Mouse (Mus musculus): ENCODE data around the gene Kif18a. TPM values are rescaled to one million over a fixed set of nuclear protein-coding genes. Genes with fewer than 3 reads are reported as not detected.
A peak's percentile ranks its signal among the peaks of the same experiment; 100 is the strongest.

The Kif18a gene
- polyA plus RNA-seq, 1 experiment from 2014 or later: 46.7 TPM

- H3K9ac ChIP-seq (ENCODE audit: low read length): no peak overlapping the region
- no peaks in the 10 kb centered on the region for H3K4me1 ChIP-seq (replicated peaks; ENCODE audit: control insufficient read depth, insufficient read depth, low read length)
- H3K27me3 ChIP-seq (ENCODE audit: control insufficient read depth, insufficient read depth, low read length): no peaks in the 10 kb centered on the region
- H3K9me3 ChIP-seq (ENCODE audit: control insufficient read depth, low read length): no peaks in the 10 kb centered on the region
- DNase-seq (ENCODE audit: low spot score): no peak
- no peaks in the 10 kb centered on the region for H3K36me3 ChIP-seq (ENCODE audit: control insufficient read depth, insufficient read depth, low read length)
- H3K4me3 ChIP-seq (ENCODE audit: low read depth, low read length): no peak overlapping the region
- H3K27ac ChIP-seq (ENCODE audit: low read depth, low read length): no peak overlapping the region
- no peak for ATAC-seq (replicated peaks; ENCODE audit: low FRiP score)
- 83% methylated on average over 5 of the region's 5 CpGs for WGBS
- H3K4me2 ChIP-seq (ENCODE audit: low read depth, low read length, severe bottlenecking): no peak overlapping the region
Measured at GRCm38 (mm10) chr2:109388733-109389132, 108.2 kb downstream of the Kif18a start.

DNA sequence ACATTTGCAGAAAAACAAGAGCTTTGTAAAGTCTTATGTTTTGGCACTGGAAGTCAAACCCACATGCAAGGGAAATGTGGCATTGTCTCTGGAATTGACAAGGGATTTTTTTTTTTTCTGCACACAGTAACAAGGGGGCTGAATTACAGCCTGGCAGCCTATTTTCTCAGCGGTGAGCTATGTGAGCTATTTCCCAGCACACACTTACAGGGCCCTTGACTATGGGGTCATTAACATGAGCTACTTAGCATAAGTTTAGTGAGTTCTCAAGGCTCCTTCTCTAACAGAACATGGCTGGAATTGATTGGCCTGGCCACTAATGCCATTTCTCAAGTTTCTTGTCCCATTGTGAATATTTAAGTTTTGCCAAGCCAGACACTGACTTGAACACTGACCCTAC, 109.4 kb downstream of the Kif18a start:
- no peak overlapping the region for H3K9ac ChIP-seq (ENCODE audit: low read length)
- DNase-seq (ENCODE audit: low spot score) (no peak), ATAC-seq (replicated peaks; ENCODE audit: low FRiP score) (peak; percentile 43; the same call in 1 of the 2 replicates)
- no peaks in the 10 kb centered on the region for H3K27me3 ChIP-seq (ENCODE audit: control insufficient read depth, insufficient read depth, low read length)
- no peaks in the 10 kb centered on the region for H3K9me3 ChIP-seq (ENCODE audit: control insufficient read depth, low read length)
- no peak overlapping the region for H3K4me2 ChIP-seq (ENCODE audit: low read depth, low read length, severe bottlenecking)
- H3K4me3 ChIP-seq (ENCODE audit: low read depth, low read length): no peak overlapping the region
- no peak overlapping the region for H3K27ac ChIP-seq (ENCODE audit: low read depth, low read length)
- WGBS: 32% methylated on average over 1 of the region's 1 CpGs
- H3K36me3 ChIP-seq (ENCODE audit: control insufficient read depth, insufficient read depth, low read length): no peaks in the 10 kb centered on the region
- H3K4me1 ChIP-seq (replicated peaks; ENCODE audit: control insufficient read depth, insufficient read depth, low read length): no peaks in the 10 kb centered on the region

Other genes with a start within 250 kb of the Kif18a start
- gene Mettl15, start within 50 bp of the Kif18a start, polyA plus RNA-seq (2014; fragmentation: Nextera tagmentation; extraction: Ambion mirVana): 9.6 and 11.0 TPM in 2 replicates